Mouse (Mus musculus): ENCODE data around the gene Ptpn4. TPM values are rescaled to one million over a fixed set of nuclear protein-coding genes. Genes with fewer than 3 reads are reported as not detected.

The Ptpn4 gene
- polyA plus RNA-seq (2015; fragmentation: Nextera tagmentation; extraction: Ambion mirVana), result 1.9 TPM in 2 replicates

GRCm38 (mm10) chr1:119837035-119837751, at the start of gene Ptpn4:
Gene Ptpn4 (minus strand): TSS chr1:119837613.

GRCm38 (mm10) chr1:119648205-119649111, 189.0 kb downstream of the Ptpn4 start, which contains the start of gene Epb41l5:
Gene Epb41l5 (minus strand): TSS chr1:119649000.

Other genes starting within 250 kb of the Ptpn4 start
- 3.6 and 3.7 TPM in 2 replicates for gene Epb41l5, start 188.6 kb downstream of the Ptpn4 start, polyA plus RNA-seq (2015; fragmentation: Nextera tagmentation; extraction: Ambion mirVana)
- gene Tmem177, start 75.6 kb upstream of the Ptpn4 start, polyA plus RNA-seq (2015; fragmentation: Nextera tagmentation; extraction: Ambion mirVana), result 4.2 and 4.3 TPM in 2 replicates
- gene Cfap221, start 159.6 kb upstream of the Ptpn4 start, polyA plus RNA-seq (2015; fragmentation: Nextera tagmentation; extraction: Ambion mirVana), result not detected in 2 replicates
- 0.06 TPM in 1 of 2 replicates, not detected in the other for gene Sctr, start 169.3 kb upstream of the Ptpn4 start, polyA plus RNA-seq (2015; fragmentation: Nextera tagmentation; extraction: Ambion mirVana)
- 7.3 and 11.8 TPM in 2 replicates for gene Tmem37, start 236.5 kb upstream of the Ptpn4 start, polyA plus RNA-seq (2015; fragmentation: Nextera tagmentation; extraction: Ambion mirVana)